Mouse (Mus musculus): ENCODE results near the gene Nav2.

DNA sequence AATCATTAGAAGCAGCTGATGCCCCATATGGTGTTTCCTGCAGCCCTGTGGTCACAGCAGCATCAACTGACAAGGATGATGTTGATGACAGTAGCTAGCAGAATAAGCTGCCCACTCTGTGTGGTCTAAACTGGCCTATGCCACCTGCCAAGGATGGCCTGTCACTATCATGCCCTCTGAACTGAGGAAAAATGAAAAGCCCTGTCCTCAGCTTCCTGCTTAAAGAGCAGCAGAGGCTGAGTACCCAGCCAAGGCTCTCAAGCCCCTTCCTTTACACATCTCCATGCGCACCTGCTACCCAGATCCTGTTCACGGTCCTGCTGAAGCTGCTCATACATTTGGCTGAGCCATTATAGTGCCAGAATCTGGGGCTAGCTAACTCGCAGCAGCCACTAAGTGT lies 193.7 kb downstream of the Nav2 start:
- TF ChIP-seq CTCF (IDR thresholded peaks at IDR 0.05; ENCODE audit: borderline replicate concordance, extremely low read depth, insufficient read depth, insufficient read length) (no peak), POLR2A (IDR thresholded peaks at IDR 0.05; ENCODE audit: borderline replicate concordance, extremely low read depth, insufficient read depth, insufficient read length, poor library complexity, severe bottlenecking) (no peak)
